Mouse (Mus musculus): ENCODE results near the gene Nol10.

DNA sequence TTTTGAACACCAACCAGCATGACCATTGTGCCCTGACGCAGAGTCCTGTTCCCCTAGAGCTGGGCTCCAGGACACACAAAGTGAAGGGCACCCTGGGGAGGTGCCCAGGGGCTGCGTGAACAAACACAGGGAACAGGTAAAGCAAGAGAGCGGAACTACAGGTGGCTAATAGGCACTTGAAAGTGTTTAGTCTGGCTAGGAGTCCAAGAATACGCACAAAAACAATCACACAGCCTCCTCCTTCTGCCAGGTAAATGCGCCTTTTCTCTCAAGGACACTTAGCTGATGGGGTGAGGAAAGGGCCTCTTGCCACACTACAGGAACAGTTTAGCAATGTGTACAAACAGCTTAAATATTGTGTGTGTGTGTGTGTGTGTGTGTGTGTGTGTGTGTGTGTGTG is 32.2 kb upstream of the Nol10 start:
- no peak for TF ChIP-seq CTCF (IDR thresholded peaks at IDR 0.05; ENCODE audit: low read depth, low read length)
- TF ChIP-seq POLR2A (IDR thresholded peaks at IDR 0.05; ENCODE audit: borderline replicate concordance, low read depth, low read length), result no peak

Measured in bone marrow macrophage, adult 2 months (primary cell).